Mouse (Mus musculus): ENCODE results near the gene Atp6v1f. TPM values are rescaled to one million over a fixed set of nuclear protein-coding genes. Genes with fewer than 3 reads are reported as not detected.

The Atp6v1f gene
- polyA plus RNA-seq, 1 experiment from 2014 or later: 239 TPM

DNA sequence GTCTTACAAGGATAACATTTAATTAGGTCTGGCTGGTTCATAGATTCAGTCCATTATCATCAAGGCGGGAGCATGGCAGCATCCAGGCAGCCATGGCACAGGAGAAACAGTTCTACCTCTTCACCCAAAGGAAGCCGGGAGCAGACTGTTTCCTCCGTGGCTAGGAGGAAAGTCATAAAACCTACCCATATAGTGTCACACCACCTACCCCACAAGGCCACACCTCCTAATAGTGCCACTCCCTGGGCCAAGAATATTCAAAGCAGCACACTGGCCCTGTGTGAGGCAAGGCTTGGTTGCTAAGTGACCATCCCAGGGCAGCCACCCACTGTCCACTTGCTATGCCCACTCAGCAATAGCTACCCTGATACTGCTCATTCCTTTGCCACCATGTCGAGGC is 3.6 kb downstream of the Atp6v1f start, which contains the start of gene Atp6v1fnb:
TSS of gene Atp6v1fnb (plus strand) at position 301 of the 400 bp plus-strand sequence.
- 93% methylated on average over 4 of the region's 4 CpGs for WGBS
- Histone ChIP-seq H3K27ac (no peak within 1 kb of the TSS), H3K9me3 (no peaks in the 10 kb centered on the region), H3K4me1 (peaks cover 22% of the 10 kb centered on the region), H3K27me3 (replicated peaks) (peaks cover 7% of the 10 kb centered on the region; the same call in 1 of the 2 replicates), H3K36me3 (peaks cover 21% of the 10 kb centered on the region), H3K9ac (no peak within 1 kb of the TSS), H3K4me2 (replicated peaks) (no peak within 1 kb of the TSS), H3K4me3 (no peak within 1 kb of the TSS)
- no peak for ATAC-seq (ENCODE audit: low FRiP score, low read depth)

- no peak overlapping the region for H3K27ac ChIP-seq
- peaks cover 8% of the 10 kb centered on the region; the same call in 1 of the 2 replicates for H3K27me3 ChIP-seq (replicated peaks)
- H3K9ac ChIP-seq: peak overlapping the region; percentile 52
- H3K4me3 ChIP-seq: peak overlapping the region; percentile 38
- no peaks in the 10 kb centered on the region for H3K9me3 ChIP-seq
- H3K36me3 ChIP-seq: peaks cover 21% of the 10 kb centered on the region
- H3K4me2 ChIP-seq (replicated peaks): peak overlapping the region; percentile 70
- WGBS: 2% methylated on average over 33 of the region's 33 CpGs
- peak; percentile 90 for ATAC-seq (ENCODE audit: low FRiP score, low read depth)
- H3K4me1 ChIP-seq: peaks cover 10% of the 10 kb centered on the region
These were observed 6.6 kb downstream of the Atp6v1f start for GRCm38 (mm10) chr6:29473941-29474691.

- Histone ChIP-seq H3K4me1 (peaks cover 10% of the 10 kb centered on the region), H3K9ac (no peak overlapping the region), H3K27me3 (replicated peaks) (peaks cover 8% of the 10 kb centered on the region; the same call in 1 of the 2 replicates), H3K4me3 (no peak overlapping the region), H3K27ac (no peak overlapping the region), H3K9me3 (no peaks in the 10 kb centered on the region), H3K4me2 (replicated peaks) (peak overlapping the region; percentile 70; the same call in 1 of the 2 replicates), H3K36me3 (peaks cover 21% of the 10 kb centered on the region)
- WGBS: 58% methylated on average over 2 of the region's 2 CpGs
- ATAC-seq (ENCODE audit: low FRiP score, low read depth): no peak
These were observed 7.2 kb downstream of the Atp6v1f start for GRCm38 (mm10) chr6:29474736-29475135.

DNA sequence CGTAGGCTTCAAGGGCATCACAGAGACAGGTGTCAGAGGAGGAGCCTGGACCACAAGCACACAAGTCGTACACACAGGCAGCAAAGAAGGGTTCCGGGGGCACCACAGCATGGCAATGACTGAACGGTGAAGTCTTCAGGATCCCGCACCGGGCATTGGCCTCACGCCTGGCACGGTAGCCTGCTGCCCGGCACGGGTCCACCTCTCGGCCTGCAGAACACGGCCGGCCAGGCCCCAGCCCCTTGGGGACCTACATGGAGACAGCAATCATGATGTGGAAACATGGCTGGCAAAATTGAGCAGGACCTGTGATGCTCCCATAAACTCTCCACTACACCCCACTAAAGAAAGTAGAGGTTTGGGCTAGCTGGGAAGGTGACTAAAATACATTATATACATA is 15.2 kb downstream of the Atp6v1f start:
- Histone ChIP-seq H3K4me3 (no peak overlapping the region), H3K9ac (no peak overlapping the region), H3K27ac (no peak overlapping the region), H3K4me1 (peaks cover 6% of the 10 kb centered on the region; the same call in 1 of the 2 replicates), H3K9me3 (no peaks in the 10 kb centered on the region), H3K27me3 (replicated peaks) (peaks cover 5% of the 10 kb centered on the region; the same call in 1 of the 2 replicates), H3K4me2 (replicated peaks) (no peak overlapping the region), H3K36me3 (no peaks in the 10 kb centered on the region)
- ATAC-seq (ENCODE audit: low FRiP score, low read depth): no peak
- WGBS: 92% methylated on average over 13 of the region's 13 CpGs

DNA sequence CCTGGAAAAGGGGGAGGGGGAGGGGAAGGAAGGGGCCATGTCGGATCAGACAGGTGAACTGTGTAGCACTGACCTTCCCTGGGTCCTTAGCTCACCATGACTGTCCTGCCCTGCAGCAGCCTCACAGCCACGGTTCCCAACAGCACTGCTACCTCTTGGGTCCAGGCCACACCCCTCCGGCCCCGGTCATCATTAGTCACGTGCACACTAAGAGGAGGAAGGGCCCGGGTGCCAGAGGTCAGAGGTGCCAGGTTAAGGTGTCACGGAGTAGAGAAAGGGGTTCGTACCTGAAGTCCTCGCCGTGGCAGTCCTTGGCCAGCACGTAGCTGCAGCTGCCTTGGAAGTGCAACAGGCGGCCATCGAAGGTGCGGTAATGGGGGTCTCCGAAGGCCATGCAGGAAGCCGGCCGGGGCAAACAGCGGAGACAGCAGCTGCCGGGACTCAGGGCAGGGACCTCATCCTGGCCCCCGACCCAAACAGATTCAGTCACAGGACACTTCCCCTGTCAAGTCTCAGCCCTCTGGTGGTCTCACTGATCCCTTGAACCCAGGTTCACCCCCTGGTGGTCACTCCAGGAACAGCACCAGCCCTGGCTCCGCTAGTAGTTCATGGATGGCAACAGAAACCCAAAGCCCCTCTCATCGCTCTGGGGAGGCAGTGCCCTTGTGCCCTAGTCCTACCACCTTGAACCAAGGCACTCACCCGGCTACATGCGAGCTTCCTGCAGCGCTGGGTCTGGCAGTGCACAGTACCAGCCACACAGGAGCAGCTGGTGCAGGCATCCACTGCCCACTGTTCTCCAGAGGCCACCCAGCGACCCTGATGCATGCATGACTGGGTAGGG is 17.4 kb downstream of the Atp6v1f start:
- peak overlapping the region; percentile 18; the same call in 1 of the 2 replicates for H3K4me3 ChIP-seq
- H3K9me3 ChIP-seq: no peaks in the 10 kb centered on the region
- H3K27me3 ChIP-seq (replicated peaks): peaks cover 5% of the 10 kb centered on the region; the same call in 1 of the 2 replicates
- peaks cover 6% of the 10 kb centered on the region; the same call in 1 of the 2 replicates for H3K4me1 ChIP-seq
- peak overlapping the region; percentile 40; the same call in 1 of the 2 replicates for H3K9ac ChIP-seq
- peak; percentile 63; the same call in 1 of the 2 replicates for ATAC-seq (ENCODE audit: low FRiP score, low read depth)
- peak overlapping the region; percentile 67 for H3K4me2 ChIP-seq (replicated peaks)
- 7% methylated on average over 26 of the region's 26 CpGs for WGBS
- no peaks in the 10 kb centered on the region for H3K36me3 ChIP-seq
- no peak overlapping the region for H3K27ac ChIP-seq

- peaks cover 6% of the 10 kb centered on the region; the same call in 1 of the 2 replicates for H3K4me1 ChIP-seq
- H3K4me3 ChIP-seq: no peak overlapping the region
- WGBS: 42% methylated on average over 2 of the region's 2 CpGs
- peaks cover 5% of the 10 kb centered on the region; the same call in 1 of the 2 replicates for H3K27me3 ChIP-seq (replicated peaks)
- no peaks in the 10 kb centered on the region for H3K36me3 ChIP-seq
- no peak overlapping the region for H3K9ac ChIP-seq
- no peak overlapping the region for H3K4me2 ChIP-seq (replicated peaks)
- H3K27ac ChIP-seq: no peak overlapping the region
- ATAC-seq (ENCODE audit: low FRiP score, low read depth): no peak
- no peaks in the 10 kb centered on the region for H3K9me3 ChIP-seq
These were observed 18.4 kb downstream of the Atp6v1f start for GRCm38 (mm10) chr6:29485951-29486350.

DNA sequence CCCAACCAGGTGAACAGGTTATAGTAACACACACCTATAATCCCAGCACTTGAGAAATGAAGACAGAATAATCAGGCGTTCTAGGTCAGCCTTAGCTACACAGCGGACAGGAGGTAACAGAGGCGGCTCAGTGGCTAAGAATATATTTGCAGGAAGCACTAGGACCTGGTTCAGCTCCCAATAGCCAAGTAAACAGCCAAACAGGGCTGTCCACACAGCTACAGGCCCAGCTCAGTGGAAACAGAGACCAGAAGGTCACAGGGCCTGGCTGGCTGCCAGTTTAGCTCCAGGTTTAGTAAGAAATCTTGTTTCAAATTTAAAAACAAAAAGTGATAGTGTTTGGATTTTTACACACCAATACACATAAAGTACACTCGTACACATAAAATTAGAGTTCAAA is 26.6 kb downstream of the Atp6v1f start:
- Histone ChIP-seq H3K4me1 (no peaks in the 10 kb centered on the region), H3K27ac (no peak overlapping the region), H3K4me3 (no peak overlapping the region), H3K9me3 (no peaks in the 10 kb centered on the region), H3K4me2 (replicated peaks) (no peak overlapping the region), H3K27me3 (replicated peaks) (peaks cover 35% of the 10 kb centered on the region), H3K36me3 (no peaks in the 10 kb centered on the region; the same call in 1 of the 2 replicates), H3K9ac (no peak overlapping the region)
- WGBS: 86% methylated on average over 4 of the region's 4 CpGs
- no peak for ATAC-seq (ENCODE audit: low FRiP score, low read depth)

DNA sequence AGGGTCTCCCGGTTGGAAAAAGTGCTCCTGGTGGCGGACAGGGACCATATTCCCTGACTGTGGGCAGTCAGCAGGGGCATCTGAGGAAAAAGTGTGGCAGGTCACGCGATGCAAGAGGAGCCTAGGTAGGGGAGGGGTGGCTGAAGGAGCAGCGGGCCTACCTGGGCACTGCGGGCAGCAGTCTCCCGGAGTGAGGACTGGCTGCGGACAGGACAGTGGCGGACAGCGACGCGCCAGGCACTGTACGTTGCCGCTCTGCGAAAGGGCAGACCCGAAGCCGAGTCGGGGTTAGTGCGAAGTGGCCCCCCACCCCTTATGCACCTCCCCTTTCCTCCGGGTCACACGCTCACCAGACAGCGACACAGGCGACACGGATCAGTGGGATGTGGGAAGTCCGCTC is 28.8 kb downstream of the Atp6v1f start:
- H3K9ac ChIP-seq: no peak overlapping the region
- ATAC-seq (ENCODE audit: low FRiP score, low read depth): no peak
- H3K4me3 ChIP-seq: no peak overlapping the region
- H3K36me3 ChIP-seq: no peaks in the 10 kb centered on the region; the same call in 1 of the 2 replicates
- 19% methylated on average over 25 of the region's 25 CpGs for WGBS
- H3K4me2 ChIP-seq (replicated peaks): no peak overlapping the region
- H3K4me1 ChIP-seq: no peaks in the 10 kb centered on the region
- H3K27me3 ChIP-seq (replicated peaks): peaks cover 35% of the 10 kb centered on the region
- H3K27ac ChIP-seq: no peak overlapping the region
- H3K9me3 ChIP-seq: no peaks in the 10 kb centered on the region

DNA sequence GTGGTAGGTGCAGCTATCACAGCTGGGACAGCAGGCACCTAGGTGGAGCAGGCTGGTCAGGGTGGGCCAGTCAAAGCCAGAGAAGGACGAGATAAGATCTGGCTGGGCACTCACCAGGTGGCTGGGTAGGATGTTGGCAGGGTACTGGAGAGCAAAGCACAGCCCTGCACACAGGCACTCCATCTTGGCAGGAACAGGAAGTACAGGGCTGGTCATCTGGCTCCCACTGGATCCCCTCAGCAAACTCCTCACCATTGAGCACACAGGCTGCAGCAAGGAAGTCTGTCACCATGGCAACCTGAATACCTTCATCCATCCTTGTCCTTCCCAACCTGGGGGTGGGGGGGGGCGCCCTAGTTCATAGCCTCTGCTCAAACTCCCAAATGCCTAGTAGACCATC is 30.3 kb downstream of the Atp6v1f start:
- Histone ChIP-seq H3K9ac (no peak overlapping the region), H3K9me3 (no peaks in the 10 kb centered on the region), H3K36me3 (no peaks in the 10 kb centered on the region; the same call in 1 of the 2 replicates), H3K4me1 (no peaks in the 10 kb centered on the region), H3K4me2 (replicated peaks) (no peak overlapping the region), H3K27ac (no peak overlapping the region), H3K4me3 (no peak overlapping the region), H3K27me3 (replicated peaks) (peaks cover 35% of the 10 kb centered on the region)
- WGBS: 52% methylated on average over 2 of the region's 2 CpGs
- ATAC-seq (ENCODE audit: low FRiP score, low read depth): no peak

DNA sequence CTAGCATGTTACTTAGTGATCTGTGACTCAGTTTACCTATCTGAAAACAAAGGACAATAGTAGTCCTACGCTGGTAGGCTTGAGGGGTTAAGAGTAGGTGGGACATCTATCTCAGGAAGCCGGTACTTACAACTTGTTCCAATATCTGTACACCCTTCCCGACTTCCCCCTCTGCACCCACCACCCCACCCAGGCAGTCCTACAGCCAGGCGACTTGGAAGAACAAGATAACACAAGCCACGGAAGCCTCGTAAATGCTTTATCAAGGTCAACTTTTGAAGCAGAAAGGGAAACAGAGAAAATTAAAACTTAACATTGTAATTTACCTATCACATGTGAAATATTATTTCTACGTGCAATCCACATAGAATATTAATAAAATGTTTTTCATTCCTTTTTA is 32.7 kb downstream of the Atp6v1f start:
- no peak overlapping the region for H3K4me3 ChIP-seq
- H3K4me2 ChIP-seq (replicated peaks): no peak overlapping the region
- WGBS: 97% methylated on average over 7 of the region's 7 CpGs
- no peak for ATAC-seq (ENCODE audit: low FRiP score, low read depth)
- no peaks in the 10 kb centered on the region for H3K4me1 ChIP-seq
- H3K27ac ChIP-seq: no peak overlapping the region
- no peak overlapping the region for H3K9ac ChIP-seq
- H3K36me3 ChIP-seq: no peaks in the 10 kb centered on the region; the same call in 1 of the 2 replicates
- H3K27me3 ChIP-seq (replicated peaks): peaks cover 38% of the 10 kb centered on the region
- no peaks in the 10 kb centered on the region for H3K9me3 ChIP-seq

DNA sequence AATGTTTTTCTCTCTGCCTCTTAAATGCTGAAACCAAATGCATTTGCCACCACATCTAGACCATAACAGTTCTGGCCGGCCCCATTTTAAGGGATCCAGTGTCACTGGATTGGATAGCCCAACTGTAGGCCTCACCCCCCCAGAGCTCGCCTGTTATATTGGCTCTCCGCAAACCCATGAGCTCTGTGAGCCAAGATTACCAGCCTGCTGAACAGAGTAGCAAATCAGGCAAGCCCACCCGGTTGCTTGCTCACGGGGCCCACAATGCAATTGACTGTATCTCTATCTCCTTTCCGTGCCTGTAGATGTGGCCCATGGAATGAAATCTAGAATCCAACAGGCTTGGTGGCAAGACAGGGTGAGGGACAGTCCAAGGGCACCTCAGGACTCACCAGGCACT is 33.3 kb downstream of the Atp6v1f start:
- Histone ChIP-seq H3K9ac (no peak overlapping the region), H3K4me3 (no peak overlapping the region), H3K27ac (no peak overlapping the region), H3K9me3 (no peaks in the 10 kb centered on the region), H3K4me1 (no peaks in the 10 kb centered on the region), H3K27me3 (replicated peaks) (peaks cover 40% of the 10 kb centered on the region), H3K36me3 (no peaks in the 10 kb centered on the region; the same call in 1 of the 2 replicates), H3K4me2 (replicated peaks) (no peak overlapping the region)
- ATAC-seq (ENCODE audit: low FRiP score, low read depth): no peak
- 89% methylated on average over 6 of the region's 6 CpGs for WGBS

GRCm38 (mm10) chr6:29501599-29501998 is 34.1 kb downstream of the Atp6v1f start:
- Histone ChIP-seq H3K9ac (no peak overlapping the region), H3K27me3 (replicated peaks) (peaks cover 38% of the 10 kb centered on the region), H3K9me3 (no peaks in the 10 kb centered on the region), H3K4me2 (replicated peaks) (no peak overlapping the region), H3K27ac (no peak overlapping the region), H3K36me3 (no peaks in the 10 kb centered on the region; the same call in 1 of the 2 replicates), H3K4me1 (no peaks in the 10 kb centered on the region), H3K4me3 (no peak overlapping the region)
- ATAC-seq (ENCODE audit: low FRiP score, low read depth): no peak
- WGBS: 93% methylated on average over 1 of the region's 1 CpGs
